Mouse (Mus musculus) G1E (cell line): ENCODE results near the gene Gm11992.

Experiments
- CTCF ChIP-seq: IDR thresholded peaks from 2 replicates; pipeline ENCODE4 v1.5.1; 2012; ENCODE audit warnings: low read depth, low read length, inconsistent platforms, mixed read lengths
- GATA1 ChIP-seq: IDR thresholded peaks from 2 replicates; pipeline ENCODE4 v1.6.1; 2012; ENCODE audit warnings: borderline replicate concordance, low read length, inconsistent platforms, mixed read lengths

- TF ChIP-seq CTCF = no peak
- TF ChIP-seq GATA1 = no peak
These were observed 67.7 kb downstream of the Gm11992 start for GRCm38 (mm10) chr11:9116121-9116520.
